Mouse (Mus musculus) cerebellum, adult 9-10 months (tissue): ENCODE results near the gene Uncx.
"Not testable (repeated sequence)": the region's sequence is repeated elsewhere in the genome, so short reads cannot be mapped to it uniquely, and the experiment has no call there.

Experiments used
- DNase-seq: peaks from one replicate; pipeline ENCODE4 v3.0.0; 2022

Gene Uncx

GRCm38 (mm10) chr5:139565462-139565861 lies 22.2 kb downstream of the Uncx start:
- DNase-seq: no peak

DNA sequence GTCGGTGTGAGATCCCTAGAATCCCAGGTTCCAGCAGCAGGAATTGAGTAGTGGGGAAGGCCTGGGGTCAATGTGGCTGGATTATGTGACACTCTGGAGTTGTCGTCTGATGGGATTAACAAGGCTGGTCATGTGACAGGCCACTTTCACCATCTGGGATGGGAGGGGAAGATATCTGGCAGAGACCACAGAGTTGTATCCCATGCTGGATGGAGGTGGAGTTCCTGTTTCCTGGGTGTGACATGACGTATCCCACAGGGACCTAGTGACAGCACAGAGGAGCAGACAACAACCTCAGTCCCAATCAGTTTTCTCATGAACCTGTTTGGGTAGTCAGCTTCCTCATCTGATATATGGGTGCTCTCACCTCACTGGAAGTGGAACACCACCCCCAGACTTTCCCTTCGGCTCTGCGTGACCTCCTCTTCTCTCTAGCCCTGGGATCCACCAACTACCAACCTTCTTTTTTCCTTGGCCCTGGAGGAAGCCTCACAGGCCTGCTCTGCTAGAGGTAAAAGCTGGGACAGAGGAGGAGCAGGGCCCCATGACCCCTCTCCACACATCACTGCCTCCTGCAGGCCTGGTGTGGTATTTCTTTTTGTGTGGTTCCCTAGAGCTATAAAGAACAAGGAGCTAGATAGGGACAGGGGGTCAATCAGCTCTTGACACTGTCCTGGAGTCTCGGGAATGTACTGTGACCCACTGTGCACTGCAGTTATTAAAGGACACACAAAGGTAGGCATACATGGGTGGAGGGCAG lies 23.5 kb downstream of the Uncx start:
- DNase-seq: no peak

DNA sequence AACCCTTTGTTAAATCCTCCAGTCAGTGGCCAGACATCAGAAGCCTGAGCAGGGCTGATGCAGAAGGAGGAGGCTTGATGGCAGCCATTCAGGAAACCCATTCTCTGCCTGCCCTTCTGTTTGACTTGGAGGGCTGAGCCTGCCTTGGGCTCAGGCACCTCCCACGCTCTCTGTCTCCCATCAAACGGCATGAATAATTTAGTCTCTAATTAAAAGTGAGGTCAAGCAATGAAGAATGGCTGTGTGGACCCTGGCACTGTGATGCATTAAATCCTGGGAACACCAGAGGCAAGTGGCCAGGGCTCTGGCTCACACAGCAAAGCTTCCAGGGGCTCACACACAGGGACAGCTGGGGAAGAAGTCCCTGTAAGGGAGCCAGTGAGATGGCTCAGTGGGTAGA lies 24.8 kb downstream of the Uncx start:
- DNase-seq: no peak

- no peak for DNase-seq
Observed at GRCm38 (mm10) chr5:139572526-139572925, 29.2 kb downstream of the Uncx start.

- DNase-seq: peak; percentile 64
Observed at GRCm38 (mm10) chr5:139573606-139574311, 30.5 kb downstream of the Uncx start.

- no peak for DNase-seq
Observed at GRCm38 (mm10) chr5:139575054-139575453, 31.8 kb downstream of the Uncx start.

GRCm38 (mm10) chr5:139580171-139580743 lies 37.0 kb downstream of the Uncx start:
- DNase-seq: no peak

GRCm38 (mm10) chr5:139581308-139581868 lies 38.1 kb downstream of the Uncx start:
- no peak for DNase-seq

GRCm38 (mm10) chr5:139584971-139585747 lies 41.9 kb downstream of the Uncx start:
- DNase-seq: peak; percentile 62

- DNase-seq: no peak
Observed at GRCm38 (mm10) chr5:139585748-139586060, 42.4 kb downstream of the Uncx start.

DNA sequence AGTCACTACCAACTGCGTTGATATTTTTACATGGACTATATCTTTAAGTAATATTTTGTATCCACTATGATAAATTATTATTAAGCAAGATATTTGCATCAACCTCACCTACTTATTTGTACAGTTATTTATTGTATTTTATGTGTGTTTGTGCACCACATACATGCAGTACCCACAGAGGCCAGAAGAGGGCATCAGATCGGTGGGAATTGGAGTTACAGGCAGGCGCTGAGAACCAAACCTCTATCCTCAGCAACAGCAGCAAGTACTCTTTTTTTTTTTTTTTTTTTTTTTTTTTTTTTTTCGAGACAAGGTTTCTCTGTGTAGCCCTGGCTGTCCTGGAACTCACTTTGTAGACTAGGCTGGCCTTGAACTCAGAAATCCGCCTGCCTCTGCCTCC lies 44.2 kb downstream of the Uncx start:
- DNase-seq: not testable (repeated sequence)

GRCm38 (mm10) chr5:139590682-139591360 lies 47.5 kb downstream of the Uncx start:
- not testable (repeated sequence) for DNase-seq

DNA sequence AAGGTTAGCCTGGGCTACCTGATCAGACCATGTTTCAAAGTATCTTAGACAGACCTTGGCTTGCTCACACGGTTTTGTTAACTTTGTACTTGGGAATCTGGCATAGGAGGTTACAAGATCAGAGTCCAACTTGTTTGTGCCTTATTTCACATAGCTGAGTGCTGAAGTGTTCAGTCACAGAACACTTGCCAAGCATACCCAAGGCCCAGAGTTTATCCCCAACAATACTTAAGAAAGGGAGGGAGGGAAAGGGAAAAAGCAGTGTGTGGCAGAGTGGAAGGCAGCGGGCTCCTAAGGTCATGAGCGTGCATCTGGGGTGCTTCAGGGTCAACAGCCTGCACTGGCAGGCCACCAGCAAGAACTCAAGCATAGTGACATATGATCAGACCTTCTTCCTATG lies 48.7 kb downstream of the Uncx start:
- DNase-seq: no peak

- no peak for DNase-seq
Observed at GRCm38 (mm10) chr5:139592850-139593249, 49.6 kb downstream of the Uncx start.

- no peak for DNase-seq
Observed at GRCm38 (mm10) chr5:139593746-139594145, 50.5 kb downstream of the Uncx start.

- DNase-seq: peak; percentile 65
Observed at GRCm38 (mm10) chr5:139595001-139595400, 51.7 kb downstream of the Uncx start.
